Mouse (Mus musculus) embryonic facial prominence, embryonic 15.5 days (tissue): ENCODE measurements at regions not wholly inside any gene's neighbourhood (a gene's known extent, or its start where the extent isn't known, plus 50 kb on each side); places are given as distances from the start of the nearest gene placed in this dataset.
A peak's percentile ranks its signal among the peaks of the same experiment; 100 is the strongest.

Experiments used
- ATAC-seq: fragments of 200-750 bp; cut with Nextera tagmentation; 2 replicates; pipeline ENCODE4 v1.8.0; 2017; ENCODE audit warnings: low read depth, moderate TSS enrichment; ENCODE audit not compliant: insufficient number of reproducible peaks, low FRiP score, low TSS enrichment
- H3K27ac ChIP-seq: fragments of 300-500 bp; sonication (generic); replicated peaks from 2 replicates; pipeline ENCODE4 v1.5.1; 2015; ENCODE audit warnings: mild to moderate bottlenecking, inconsistent platforms
- H3K27me3 ChIP-seq: fragments of 300-500 bp; sonication (generic); 2 replicates; pipeline ENCODE4 v1.6.1; 2015; ENCODE audit warnings: inconsistent platforms
- H3K36me3 ChIP-seq: fragments of 300-500 bp; sonication (generic); 2 replicates; pipeline ENCODE4 v1.6.1; 2015; ENCODE audit warnings: mild to moderate bottlenecking, inconsistent platforms
- H3K4me1 ChIP-seq: fragments of 300-500 bp; sonication (generic); 2 replicates; pipeline ENCODE4 v1.6.1; 2015; ENCODE audit warnings: inconsistent platforms
- H3K4me2 ChIP-seq: fragments of 300-500 bp; sonication (generic); replicated peaks from 2 replicates; pipeline ENCODE4 v1.6.1; 2015; ENCODE audit warnings: mild to moderate bottlenecking, inconsistent platforms
- H3K4me3 ChIP-seq: fragments of 300-500 bp; sonication (generic); replicated peaks from 2 replicates; pipeline ENCODE4 v1.5.1; 2015; ENCODE audit warnings: mild to moderate bottlenecking, inconsistent platforms
- H3K9ac ChIP-seq: fragments of 300-500 bp; sonication (generic); 2 replicates; pipeline ENCODE4 v1.6.1; 2015; ENCODE audit warnings: inconsistent platforms
- H3K9me3 ChIP-seq: fragments of 300-500 bp; sonication (generic); replicated peaks from 2 replicates; pipeline ENCODE4 v1.6.1; 2016; ENCODE audit warnings: inconsistent platforms
- WGBS: fragments of 180-500 bp; shearing (Covaris S2); methylation state at CpG from one replicate; pipeline ENCODE4 v1.1.7; 2015; 5-methylcytosine and 5-hydroxymethylcytosine counted together

GRCm38 (mm10) chr16:14800209-14800608 is 106.2 kb upstream of the Efcab1 start:
- Histone ChIP-seq H3K4me2 (no peak overlapping the region), H3K9me3 (no peaks in the 10 kb centered on the region), H3K27me3 (no peaks in the 10 kb centered on the region), H3K9ac (no peak overlapping the region), H3K27ac (peak overlapping the region; percentile 28; the same call in 1 of the 2 replicates), H3K36me3 (no peaks in the 10 kb centered on the region), H3K4me3 (no peak overlapping the region), H3K4me1 (no peaks in the 10 kb centered on the region)
- WGBS, result 33% methylated on average over 13 of the region's 13 CpGs
- peak; percentile 60; the same call in 1 of the 2 replicates for ATAC-seq

- ATAC-seq, result no peak
- Histone ChIP-seq H3K9ac (no peak overlapping the region), H3K36me3 (no peaks in the 10 kb centered on the region), H3K4me3 (no peak overlapping the region), H3K27me3 (no peaks in the 10 kb centered on the region), H3K4me1 (no peaks in the 10 kb centered on the region), H3K27ac (no peak overlapping the region), H3K4me2 (no peak overlapping the region), H3K9me3 (no peaks in the 10 kb centered on the region)
- 81% methylated on average over 3 of the region's 3 CpGs for WGBS
Observed at GRCm38 (mm10) chr16:14827008-14827407, 79.4 kb upstream of the Efcab1 start.

- Histone ChIP-seq H3K27me3 (no peaks in the 10 kb centered on the region), H3K4me1 (no peaks in the 10 kb centered on the region), H3K9me3 (no peaks in the 10 kb centered on the region), H3K27ac (no peak overlapping the region), H3K4me2 (no peak overlapping the region), H3K4me3 (no peak overlapping the region), H3K9ac (no peak overlapping the region), H3K36me3 (no peaks in the 10 kb centered on the region)
- ATAC-seq, result no peak
Observed at GRCm38 (mm10) chr16:14840786-14841185, 65.6 kb upstream of the Efcab1 start.
